In genomic region chr14:24067657-24068056, GRCm38 (mm10) we compare ENCODE assay signal across 8 mouse cellular contexts. TPM values are rescaled to one million over a fixed set of nuclear protein-coding genes. Genes with fewer than 3 reads are reported as not detected.
DNase-seq lines count a peak whose midpoint lies in the region; ATAC-seq and TF ChIP-seq lines count a peak whose summit lies in the region.

No protein-coding gene starts in this region.

- no peaks in the 10 kb centered on the region for H3K36me3 ChIP-seq in hindbrain, embryonic 11.5 days (ENCODE audit: control insufficient read depth, insufficient read depth, low read length)
- H3K36me3 ChIP-seq in hindbrain, embryonic 13.5 days: no peaks in the 10 kb centered on the region

- H3K9ac ChIP-seq in hindbrain, embryonic 11.5 days (ENCODE audit: low read depth, low read length): no peak overlapping the region
- H3K9ac ChIP-seq in hindbrain, embryonic 13.5 days: no peak overlapping the region

- H3K9me3 ChIP-seq in hindbrain, embryonic 11.5 days (ENCODE audit: control insufficient read depth, low read length): no peaks in the 10 kb centered on the region
- no peaks in the 10 kb centered on the region for H3K9me3 ChIP-seq in hindbrain, embryonic 13.5 days

- TF ChIP-seq CTCF in cortical plate, adult 2 months (IDR thresholded peaks at IDR 0.05; ENCODE audit: extremely low read depth, insufficient read depth, low read length): peak; percentile 96

- WGBS in hindbrain, embryonic 11.5 days: 43% methylated on average over 6 of the region's 6 CpGs
- 45% methylated on average over 6 of the region's 6 CpGs for WGBS in hindbrain, embryonic 13.5 days

- H3K4me2 ChIP-seq in hindbrain, embryonic 11.5 days (replicated peaks; ENCODE audit: low read depth, low read length): no peak overlapping the region
- H3K4me2 ChIP-seq in hindbrain, embryonic 13.5 days: no peak overlapping the region

- intact Hi-C loops in heart, postnatal 14 days (cut with DNase I): loop anchor here (2.0 to 5.0 kb wide), 2 partner anchors 115 to 207 kb away; no protein-coding TSS in a partner anchor
- intact Hi-C loops in left cerebral cortex, postnatal 10 days (cut with DNase I): loop anchor here (5.0 kb wide), 2 partner anchors 65 to 210 kb away; no protein-coding TSS in a partner anchor

- H3K27ac ChIP-seq in hindbrain, embryonic 11.5 days (ENCODE audit: low read depth, low read length): no peak overlapping the region
- no peak overlapping the region for H3K27ac ChIP-seq in hindbrain, embryonic 13.5 days
- H3K27ac ChIP-seq in cortical plate, adult 2 months (ENCODE audit: insufficient read depth, low read length): no peak overlapping the region

- H3K27me3 ChIP-seq in hindbrain, embryonic 11.5 days (ENCODE audit: control insufficient read depth, insufficient read depth, low read length): no peaks in the 10 kb centered on the region
- no peaks in the 10 kb centered on the region for H3K27me3 ChIP-seq in hindbrain, embryonic 13.5 days

- no peak overlapping the region for H3K4me3 ChIP-seq in hindbrain, embryonic 11.5 days (ENCODE audit: low read depth, low read length)
- H3K4me3 ChIP-seq in hindbrain, embryonic 13.5 days: no peak overlapping the region
- no peak overlapping the region for H3K4me3 ChIP-seq in cortical plate, adult 2 months (ENCODE audit: insufficient read depth, low read length)

- TF ChIP-seq POLR2A in cortical plate, adult 2 months (IDR thresholded peaks at IDR 0.05; ENCODE audit: extremely low read depth, insufficient read depth, low read length): no peak

- peak; percentile 71 for DNase-seq in hindbrain, embryonic 11.5 days (ENCODE audit: low spot score)
- DNase-seq in ZHBTc4 (ENCODE audit: low read depth, low spot score): peak; percentile 86
- DNase-seq in heart, postnatal 14 days: peak; percentile 56 to 76
- DNase-seq in left cerebral cortex, postnatal 10 days (ENCODE audit: extremely low spot score in 1 of 2, low spot score in 2 of 2): peak; percentile 65 to 81
- DNase-seq in ovary, postnatal 36 days (ENCODE audit: low spot score): peak; percentile 77
- no peak for DNase-seq in spleen, postnatal 4 days (ENCODE audit: low spot score in 2 of 2)

- H3K4me1 ChIP-seq in hindbrain, embryonic 11.5 days (replicated peaks; ENCODE audit: control insufficient read depth, insufficient read depth, low read length): no peaks in the 10 kb centered on the region
- H3K4me1 ChIP-seq in hindbrain, embryonic 13.5 days (replicated peaks): no peaks in the 10 kb centered on the region
- no peaks in the 10 kb centered on the region for H3K4me1 ChIP-seq in cortical plate, adult 2 months (ENCODE audit: control insufficient read depth, insufficient read depth, low read length)

- no peak for ATAC-seq in hindbrain, embryonic 11.5 days (ENCODE audit: low FRiP score)
- no peak for ATAC-seq in hindbrain, embryonic 13.5 days (ENCODE audit: low FRiP score)

RNA-seq across cellular contexts. Expression of gene Kcnma1, which starts 53.4 kb away (rescaled TPM):
- polyA plus RNA-seq in hindbrain, embryonic 11.5 days (2014; fragmentation: Nextera tagmentation; extraction: Ambion mirVana): 1.4 and 1.8 TPM in 2 replicates
- polyA plus RNA-seq in hindbrain, embryonic 13.5 days (2015; fragmentation: Nextera tagmentation; extraction: Ambion mirVana): 13.8 and 14.3 TPM in 2 replicates
- polyA plus RNA-seq in cortical plate, adult 2 months (2012; rRNA removed): 57.9 and 60.3 TPM in 2 replicates
- total RNA-seq in heart, postnatal 14 days (2021): under 1 TPM; 0.39 to 0.98 TPM
- 100 to 1,000 TPM; 152 to 155 TPM for total RNA-seq in left cerebral cortex, postnatal 10 days (2021)

Comparison
In these comparisons a context has a peak if more than half of its experiments do, and no peak if none do; other contexts are left out.
1. DNase-seq: peak in hindbrain, embryonic 11.5 days (single experiment), ZHBTc4 (single experiment), heart, postnatal 14 days (2 of 2), left cerebral cortex, postnatal 10 days (2 of 2) and ovary, postnatal 36 days (single experiment); none in spleen, postnatal 4 days (0 of 2).